Mouse (Mus musculus): ENCODE measurements at regions not wholly inside any gene's neighbourhood (a gene's known extent, or its start where the extent isn't known, plus 50 kb on each side); places are given as distances from the start of the nearest gene placed in this dataset.

GRCm38 (mm10) chr2:113959025-113959767 is 54.2 kb downstream of the Gjd2 start:
- ATAC-seq, result no peak

DNA sequence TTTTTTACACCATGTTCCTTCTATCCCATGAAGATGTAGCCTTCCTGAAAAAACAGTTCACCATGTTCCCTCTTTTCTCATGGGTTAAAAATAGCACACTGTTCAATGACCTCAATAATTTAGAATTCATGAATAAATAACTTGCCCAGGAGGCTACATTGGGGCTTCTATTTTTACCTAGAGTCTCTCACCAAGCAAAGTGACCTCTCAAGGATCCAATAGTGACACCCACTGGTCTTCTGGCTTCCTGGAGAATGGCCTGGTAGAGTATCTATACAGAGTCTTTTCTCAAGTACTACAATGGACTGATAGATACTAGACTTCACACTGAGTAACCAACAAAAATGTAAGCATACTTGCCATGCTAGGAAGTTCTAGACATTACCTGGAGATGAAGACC is 60.9 kb downstream of the Gjd2 start:
- ATAC-seq, result no peak

DNA sequence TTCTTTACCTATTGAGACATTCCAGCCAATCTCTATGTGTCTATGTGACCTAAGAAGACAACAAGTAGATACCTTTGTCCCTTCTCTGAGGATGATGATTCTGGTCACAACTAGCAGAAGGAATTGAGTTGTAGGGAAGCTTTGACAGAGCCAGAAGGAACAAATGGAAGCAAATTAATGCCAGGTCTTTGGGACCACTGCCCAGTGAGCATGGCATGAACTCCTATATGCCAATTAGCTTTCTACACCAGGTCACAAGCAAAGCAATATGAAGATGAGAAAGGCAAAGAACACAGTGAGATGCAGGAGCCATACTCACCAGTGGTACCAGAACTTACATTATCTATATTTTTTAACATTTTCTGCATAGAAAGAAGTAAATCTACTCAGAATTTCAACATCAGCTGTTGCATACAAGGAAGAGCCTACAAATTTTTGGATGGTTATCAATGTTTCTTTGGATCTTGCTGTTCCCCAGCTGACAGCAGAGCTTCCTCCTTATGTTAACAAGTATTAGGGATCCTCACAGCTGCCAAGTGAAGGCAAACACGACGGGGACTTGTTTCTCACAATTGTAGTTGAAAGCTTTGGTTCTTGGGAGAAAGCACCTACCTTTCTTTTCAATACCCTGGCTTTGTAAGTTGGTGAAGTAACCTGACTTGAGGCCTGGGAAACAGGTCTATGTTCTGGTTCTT is 64.0 kb downstream of the Gjd2 start:
- ATAC-seq, result no peak

- peak; percentile 66 for ATAC-seq
Observed at GRCm38 (mm10) chr2:113931689-113932088, 81.7 kb downstream of the Gjd2 start.

- peak; percentile 62 for ATAC-seq
Observed at GRCm38 (mm10) chr2:113930948-113931347, 82.5 kb downstream of the Gjd2 start.

DNA sequence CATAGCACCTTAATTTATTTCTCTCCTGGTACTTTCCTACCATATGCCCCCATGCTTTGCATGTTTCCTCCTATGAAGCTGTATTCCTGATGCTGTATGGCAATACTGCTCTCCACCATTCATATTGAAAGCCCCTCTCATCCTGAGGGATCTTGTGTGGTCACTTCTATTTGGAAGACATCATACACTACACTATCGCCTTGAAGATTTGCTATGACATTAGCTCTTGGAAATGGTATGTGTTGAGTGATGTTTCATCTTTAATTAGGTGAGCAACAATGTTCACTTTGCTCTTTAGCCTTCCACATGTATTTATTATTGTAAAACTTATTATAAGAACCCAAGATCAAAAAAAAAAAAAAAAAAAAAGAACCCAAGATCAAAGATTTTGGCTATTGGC is 81.2 kb upstream of the Arhgap11a start:
- no peak for ATAC-seq

DNA sequence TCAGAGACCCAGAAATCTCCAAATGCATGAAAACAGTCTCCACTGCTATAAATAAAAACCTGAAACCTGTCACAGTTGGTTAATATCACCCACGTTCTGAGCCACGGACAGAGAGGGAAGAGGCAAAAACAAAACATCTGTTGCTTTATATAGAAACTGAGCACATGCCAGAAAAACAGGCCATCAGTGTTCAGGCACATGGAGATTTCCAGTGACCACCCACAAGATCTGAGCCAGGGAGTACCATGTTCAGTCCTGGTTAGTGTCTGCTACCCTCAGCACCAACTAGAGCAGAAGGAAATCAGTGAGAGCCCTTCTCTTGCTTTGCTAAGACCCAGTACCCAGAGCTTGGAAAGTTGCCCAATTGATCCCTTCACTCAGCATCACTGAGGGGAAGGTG is 75.7 kb upstream of the Arhgap11a start:
- no peak for ATAC-seq

- no peak for ATAC-seq
Observed at GRCm38 (mm10) chr2:113918913-113919312, 70.5 kb upstream of the Arhgap11a start.

- peak; percentile 67 for ATAC-seq
Observed at GRCm38 (mm10) chr2:113914248-113914647, 65.8 kb upstream of the Arhgap11a start.

- no peak for ATAC-seq
Observed at GRCm38 (mm10) chr2:113911188-113911587, 62.7 kb upstream of the Arhgap11a start.

GRCm38 (mm10) chr2:113909502-113909901 is 61.0 kb upstream of the Arhgap11a start:
- ATAC-seq, result no peak

- ATAC-seq, result no peak
Observed at GRCm38 (mm10) chr2:113908636-113909035, 60.2 kb upstream of the Arhgap11a start.

DNA sequence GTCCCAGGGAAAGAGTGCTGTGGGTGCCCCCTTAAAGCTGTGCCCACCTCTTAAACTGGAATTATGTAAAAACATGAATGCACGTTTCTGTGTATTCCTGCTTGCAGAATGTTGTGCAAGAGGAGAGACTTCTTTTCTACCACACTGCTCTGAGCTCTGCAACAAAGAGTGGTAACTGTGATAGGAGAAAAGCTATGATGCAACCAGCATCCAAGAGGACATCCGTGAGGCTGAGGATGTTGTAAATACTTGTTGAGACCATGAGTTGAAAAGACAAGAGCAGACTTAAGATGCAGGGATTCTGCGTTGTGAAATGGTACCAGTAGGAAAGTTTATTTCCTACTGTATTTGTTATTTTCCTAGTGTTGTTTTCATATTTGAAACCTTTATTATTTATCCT is 56.0 kb upstream of the Arhgap11a start:
- peak; percentile 42 for ATAC-seq

DNA sequence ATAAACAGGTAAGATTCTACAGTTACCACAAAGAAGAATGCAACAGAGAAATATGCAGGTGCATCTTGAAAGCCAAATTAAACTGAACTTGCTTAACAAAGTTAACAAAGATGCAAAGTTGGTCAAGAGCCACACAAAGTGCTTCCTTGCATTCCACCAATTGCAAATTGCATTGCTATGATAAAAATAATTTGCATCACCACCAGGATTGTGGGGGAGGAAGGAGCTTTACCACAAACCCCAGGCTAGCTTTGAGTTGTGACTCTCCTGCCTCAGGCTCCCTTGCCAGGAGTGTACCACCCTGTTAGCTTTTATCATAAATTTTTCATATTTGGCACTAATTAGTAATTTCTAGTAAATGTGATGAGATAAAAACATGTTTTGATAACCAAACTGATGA is 55.4 kb upstream of the Arhgap11a start:
- no peak for ATAC-seq

- no peak for ATAC-seq
Observed at GRCm38 (mm10) chr2:113903006-113903545, 54.6 kb upstream of the Arhgap11a start.

- no peak for ATAC-seq
Observed at GRCm38 (mm10) chr2:113902406-113902805, 53.9 kb upstream of the Arhgap11a start.

DNA sequence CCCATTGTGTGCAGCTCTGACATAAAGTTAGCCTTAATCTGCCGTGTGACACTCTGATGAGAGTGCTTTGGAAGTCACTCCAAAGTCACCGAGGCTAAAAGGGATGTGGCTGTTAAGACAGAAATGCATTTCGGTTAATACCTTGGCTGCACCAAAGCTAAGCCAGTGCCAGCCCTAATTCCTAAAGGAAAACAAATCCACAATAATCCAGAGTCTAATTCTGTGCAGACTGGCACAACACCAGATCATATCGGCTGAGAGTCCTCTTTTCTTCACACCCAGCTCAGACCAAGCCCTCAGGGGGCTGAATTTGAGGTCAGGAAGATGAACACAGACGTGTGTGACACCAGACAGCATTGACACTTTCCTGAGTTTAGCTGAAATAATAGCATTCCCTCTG is 52.0 kb upstream of the Arhgap11a start:
- ATAC-seq, result no peak

DNA sequence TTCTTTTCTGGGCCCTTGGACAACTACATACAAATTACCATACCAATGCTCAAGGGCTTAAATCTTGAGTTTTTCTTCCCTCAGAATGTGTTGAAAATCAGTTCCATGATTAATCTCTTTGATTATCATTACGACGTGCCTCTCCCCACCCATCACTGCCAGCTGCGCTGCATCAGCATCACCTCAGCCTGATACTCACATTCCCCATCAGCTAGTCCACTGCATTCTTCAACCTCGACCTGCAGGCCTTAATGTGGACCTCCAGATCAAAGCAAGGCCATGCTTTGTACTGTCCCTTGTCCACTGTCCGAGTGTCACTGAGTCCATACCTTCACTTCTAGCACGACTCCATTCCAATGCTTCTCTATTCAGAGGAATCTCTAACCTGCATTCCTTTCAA is 50.3 kb upstream of the Arhgap11a start:
- no peak for ATAC-seq
